Mouse (Mus musculus) liver, adult (tissue): ENCODE data around the gene Phlda1.

Source experiments
- GATA4 ChIP-seq: IDR thresholded peaks from 2 replicates; pipeline ENCODE4 v1.6.1; 2014; ENCODE audit warnings: mild to moderate bottlenecking, low read length; ENCODE audit not compliant: insufficient replicate concordance

Gene Phlda1

GRCm38 (mm10) chr10:111506101-111506925 lies at the start of gene Phlda1:
Gene Phlda1 (plus strand): TSS chr10:111506286.
- TF ChIP-seq GATA4, result no peak

GRCm38 (mm10) chr10:111458088-111458487 lies 48.0 kb upstream of the Phlda1 start:
- TF ChIP-seq GATA4, result no peak

GRCm38 (mm10) chr10:111459040-111459439 lies 47.0 kb upstream of the Phlda1 start:
- no peak for TF ChIP-seq GATA4

GRCm38 (mm10) chr10:111459874-111460273 lies 46.2 kb upstream of the Phlda1 start:
- TF ChIP-seq GATA4, result no peak

- TF ChIP-seq GATA4, result no peak
Observed at GRCm38 (mm10) chr10:111460381-111460780, 45.7 kb upstream of the Phlda1 start.

GRCm38 (mm10) chr10:111464833-111465232 lies 41.3 kb upstream of the Phlda1 start:
- no peak for TF ChIP-seq GATA4

GRCm38 (mm10) chr10:111465409-111465808 lies 40.7 kb upstream of the Phlda1 start:
- TF ChIP-seq GATA4, result no peak

GRCm38 (mm10) chr10:111471166-111471565 lies 34.9 kb upstream of the Phlda1 start:
- TF ChIP-seq GATA4, result no peak

- TF ChIP-seq GATA4, result no peak
Observed at GRCm38 (mm10) chr10:111472686-111473510, 33.2 kb upstream of the Phlda1 start, which contains the start of gene Nap1l1. Gene Nap1l1 (plus strand): TSS chr10:111473223.

- TF ChIP-seq GATA4, result no peak
Observed at GRCm38 (mm10) chr10:111473511-111474371, 32.3 kb upstream of the Phlda1 start.

GRCm38 (mm10) chr10:111476301-111476700 lies 29.8 kb upstream of the Phlda1 start:
- TF ChIP-seq GATA4, result no peak

- no peak for TF ChIP-seq GATA4
Observed at GRCm38 (mm10) chr10:111476989-111477510, 29.0 kb upstream of the Phlda1 start.

- no peak for TF ChIP-seq GATA4
Observed at GRCm38 (mm10) chr10:111479599-111479998, 26.5 kb upstream of the Phlda1 start.

- TF ChIP-seq GATA4, result no peak
Observed at GRCm38 (mm10) chr10:111482654-111483053, 23.4 kb upstream of the Phlda1 start.

- peak; percentile 74 for TF ChIP-seq GATA4
Observed at GRCm38 (mm10) chr10:111484079-111484478, 22.0 kb upstream of the Phlda1 start.
